Mouse (Mus musculus) adrenal gland, adult 18-20 months (tissue): Measurements from ENCODE around the gene Fzd1. TPM values are rescaled to one million over a fixed set of nuclear protein-coding genes. Genes with fewer than 3 reads are reported as not detected.
A peak's percentile ranks its signal among the peaks of the same experiment; 100 is the strongest.

ENCODE experiments used
- DNase-seq, 2 experiments: peaks; one replicate each; pipeline ENCODE4 v3.0.0; 2021 to 2022; ENCODE audit warnings: low spot score in 2 of 2
- long read RNA-seq, 2 experiments: library from polyadenylated mRNA; stranded (forward); transcript quantifications; one replicate each; pipeline ENCODE4 v2.0.0; 2021
- total RNA-seq, 2 experiments: library from RNA; stranded (reverse); gene quantifications; 1 replicate in 1 of 2; 2 replicates in 1 of 2; pipeline ENCODE4 v1.2.3; 2021

Fzd1 gene
- total RNA-seq = 10 to 100 TPM; 14.4 to 14.5 TPM
- long read RNA-seq, experiment 1, full-length matches to known transcripts = 23 of 23 reads
- long read RNA-seq, experiment 1, partial matches to known transcripts = 0 of 23 reads
- long read RNA-seq, experiment 1, other reads (novel, unspliced or antisense) = 0 of 23 reads
- long read RNA-seq, experiment 2, full-length matches to known transcripts = 32 of 32 reads
- long read RNA-seq, experiment 2, partial matches to known transcripts = 0 of 32 reads
- long read RNA-seq, experiment 2, other reads (novel, unspliced or antisense) = 0 of 32 reads

GRCm38 (mm10) chr5:4757902-4758301 lies at the start of gene Fzd1:
Fzd1 (minus strand) TSS chr5:4758035.
- peak; percentile 81 to 83 for DNase-seq

GRCm38 (mm10) chr5:4805228-4805627 lies 47.4 kb upstream of the Fzd1 start:
- DNase-seq = no peak

GRCm38 (mm10) chr5:4803708-4804107 lies 45.9 kb upstream of the Fzd1 start:
- no peak for DNase-seq

- DNase-seq = no peak
Measured at GRCm38 (mm10) chr5:4801971-4802370, 44.1 kb upstream of the Fzd1 start.

- no peak for DNase-seq
Measured at GRCm38 (mm10) chr5:4801096-4801850, 43.4 kb upstream of the Fzd1 start.

- no peak for DNase-seq
Measured at GRCm38 (mm10) chr5:4791219-4791618, 33.4 kb upstream of the Fzd1 start.

GRCm38 (mm10) chr5:4790265-4790664 lies 32.4 kb upstream of the Fzd1 start:
- DNase-seq = no peak

GRCm38 (mm10) chr5:4788484-4788883 lies 30.6 kb upstream of the Fzd1 start:
- no peak for DNase-seq

GRCm38 (mm10) chr5:4786816-4787215 lies 29.0 kb upstream of the Fzd1 start:
- no peak for DNase-seq

- no peak for DNase-seq
Measured at GRCm38 (mm10) chr5:4778274-4778673, 20.4 kb upstream of the Fzd1 start.

- DNase-seq = no peak
Measured at GRCm38 (mm10) chr5:4776495-4776894, 18.7 kb upstream of the Fzd1 start.

GRCm38 (mm10) chr5:4773090-4773772 lies 15.4 kb upstream of the Fzd1 start:
- no peak for DNase-seq

- DNase-seq = no peak
Measured at GRCm38 (mm10) chr5:4770609-4771008, 12.8 kb upstream of the Fzd1 start.

- DNase-seq = peak in 1 of 2 experiments; percentile 3
Measured at GRCm38 (mm10) chr5:4767896-4768295, 10.1 kb upstream of the Fzd1 start.

- DNase-seq = no peak
Measured at GRCm38 (mm10) chr5:4766719-4767118, 8.9 kb upstream of the Fzd1 start.

- no peak for DNase-seq
Measured at GRCm38 (mm10) chr5:4761891-4762290, 4.1 kb upstream of the Fzd1 start.

- no peak for DNase-seq
Measured at GRCm38 (mm10) chr5:4758331-4759080, 671 bp upstream of the Fzd1 start.

GRCm38 (mm10) chr5:4756871-4757711 lies 744 bp downstream of the Fzd1 start:
- peak; percentile 67 to 71 for DNase-seq

GRCm38 (mm10) chr5:4756001-4756681 lies 1.7 kb downstream of the Fzd1 start:
- DNase-seq = peak in 1 of 2 experiments; percentile 3

- no peak for DNase-seq
Measured at GRCm38 (mm10) chr5:4755326-4755725, 2.5 kb downstream of the Fzd1 start.
